Mouse (Mus musculus) embryonic fibroblast, embryonic 13.5 days (primary cell): Measurements from ENCODE around the gene Slc38a3. TPM values are rescaled to one million over a fixed set of nuclear protein-coding genes. Genes with fewer than 3 reads are reported as not detected.

ENCODE experiments used
- H3K27ac ChIP-seq: 2 replicates; pipeline ENCODE4 v1.5.1; 2012; ENCODE audit warnings: low read length, control low read depth, inconsistent platforms; ENCODE audit not compliant: insufficient read depth
- H3K4me1 ChIP-seq: 2 replicates; pipeline ENCODE4 v1.6.1; 2011; ENCODE audit warnings: low read length; ENCODE audit not compliant: control insufficient read depth, insufficient read depth
- H3K4me3 ChIP-seq: 2 replicates; pipeline ENCODE4 v1.5.1; 2011; ENCODE audit warnings: mild to moderate bottlenecking, control low read depth, low read length; ENCODE audit not compliant: insufficient read depth
- CTCF ChIP-seq: IDR thresholded peaks from 2 replicates; pipeline ENCODE4 v1.5.1; 2011; ENCODE audit warnings: mild to moderate bottlenecking, control low read depth, low read length, moderate library complexity, borderline replicate concordance; ENCODE audit not compliant: insufficient read depth
- POLR2A ChIP-seq: IDR thresholded peaks from 2 replicates; pipeline ENCODE4 v1.6.1; 2011; ENCODE audit warnings: low read depth, mild to moderate bottlenecking, control low read depth, low read length, moderate library complexity
- polyA plus RNA-seq: library from polyadenylated mRNA; stranded (reverse); fragments of >200 nt; gene quantifications from 2 replicates; pipeline ENCODE4 v1.2.4, GENCODE M21; 2011; ENCODE audit warnings: low read depth; ENCODE audit not compliant: missing spikeins, insufficient read length

Slc38a3 gene
- polyA plus RNA-seq, 1 experiment: 1.1 TPM

DNA sequence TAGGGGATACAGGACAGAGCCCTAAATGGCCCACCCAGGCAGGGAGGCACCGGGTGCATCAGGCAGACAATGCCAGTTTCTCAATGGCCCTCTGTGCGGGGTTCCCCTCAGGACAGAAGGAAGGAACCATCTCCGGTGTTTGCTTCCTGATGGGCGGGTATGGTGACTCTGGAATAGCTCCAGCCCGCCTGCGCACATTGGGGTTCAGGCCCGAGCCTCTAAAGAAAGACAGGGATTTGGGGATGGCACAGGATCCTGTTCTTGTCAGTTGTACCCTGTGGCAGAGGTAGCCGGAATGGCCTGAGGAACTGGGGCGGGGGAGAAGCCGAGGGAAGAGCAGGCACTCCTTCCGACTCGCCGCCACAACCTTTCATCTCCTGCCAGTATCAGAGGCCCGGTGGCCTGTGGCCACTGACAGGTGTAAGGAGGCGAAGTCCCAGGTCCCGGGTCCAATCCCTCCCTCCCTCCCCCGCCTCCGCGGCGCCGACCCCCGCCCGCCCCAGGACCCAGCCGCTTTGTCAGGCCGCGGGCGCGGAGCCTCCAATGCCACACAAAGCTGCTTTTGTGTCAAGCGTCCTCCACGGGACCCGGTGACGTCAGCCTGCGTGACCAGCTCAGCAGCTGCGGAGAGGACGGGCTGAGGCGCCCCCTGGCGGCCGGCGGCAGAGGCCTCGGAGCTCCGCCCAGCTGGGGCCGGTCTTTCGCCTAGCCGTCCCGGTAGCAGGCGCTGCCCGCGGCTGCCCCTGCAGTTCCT is 57.0 kb downstream of the Slc38a3 start:
- TF ChIP-seq POLR2A (peak; percentile 68), CTCF (peak; percentile 83)
- no peak overlapping the region for H3K27ac ChIP-seq
- peaks cover 2% of the 10 kb centered on the region; the same call in 1 of the 2 replicates for H3K4me1 ChIP-seq
- H3K4me3 ChIP-seq: no peak overlapping the region

DNA sequence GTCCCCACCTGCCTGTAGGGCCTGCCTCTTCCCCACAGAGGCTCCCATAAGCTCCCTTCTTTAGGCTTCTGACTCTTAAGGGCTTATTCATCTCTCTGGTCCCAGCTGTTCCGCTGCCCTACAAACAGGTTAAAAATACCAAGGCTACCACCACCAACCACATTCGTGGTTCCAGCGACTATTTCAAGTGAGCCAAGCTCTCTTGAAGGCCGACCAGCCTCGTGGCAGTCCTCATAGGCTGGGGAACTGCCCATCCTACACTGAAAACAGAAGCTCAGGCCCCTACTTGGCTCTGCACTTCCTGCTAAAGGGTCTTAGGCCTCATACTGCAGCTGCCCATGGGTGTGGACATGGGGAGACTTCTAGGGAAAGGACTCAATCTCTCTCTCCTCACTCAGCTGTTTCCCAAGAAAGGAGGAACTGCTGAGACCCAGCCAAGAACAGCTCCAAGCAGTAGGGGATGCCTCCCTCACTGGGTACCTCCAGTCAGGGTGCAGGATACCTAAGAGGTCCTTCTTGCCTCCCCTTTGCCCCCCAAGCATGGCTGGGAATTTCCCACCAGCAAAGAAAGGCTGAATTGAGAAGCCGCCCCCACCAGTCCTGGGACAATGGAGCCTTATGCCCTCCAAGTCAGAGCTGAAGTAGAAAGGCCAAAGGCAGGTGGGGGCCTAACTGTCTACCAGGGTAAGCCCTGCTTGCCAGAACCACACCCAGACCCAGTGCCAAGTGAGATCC is 57.7 kb downstream of the Slc38a3 start:
- H3K4me3 ChIP-seq: no peak overlapping the region
- TF ChIP-seq CTCF (no peak), POLR2A (no peak)
- H3K27ac ChIP-seq: no peak overlapping the region
- H3K4me1 ChIP-seq: peaks cover 2% of the 10 kb centered on the region; the same call in 1 of the 2 replicates

DNA sequence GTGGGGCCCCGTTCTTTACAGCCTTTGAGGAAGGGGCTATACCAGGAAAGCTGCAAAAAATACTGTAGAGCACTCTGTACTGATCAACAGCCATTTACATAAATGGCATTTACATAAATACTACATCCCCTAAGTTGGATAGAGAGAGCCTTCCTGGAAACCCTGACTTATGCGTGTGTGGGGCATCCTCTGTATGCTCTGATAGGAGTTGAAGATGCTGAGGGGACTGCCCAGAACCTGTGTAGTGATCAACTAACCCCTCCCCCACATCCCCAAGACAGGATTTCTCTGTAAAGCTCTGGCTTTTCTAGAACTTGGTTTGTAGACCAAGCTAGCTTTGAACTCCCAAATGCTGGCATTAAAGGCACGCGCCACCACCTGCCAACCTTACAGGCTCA is 59.9 kb downstream of the Slc38a3 start:
- TF ChIP-seq POLR2A: no peak
- no peak for TF ChIP-seq CTCF
- Histone ChIP-seq H3K4me3 (no peak overlapping the region), H3K27ac (no peak overlapping the region), H3K4me1 (peaks cover 2% of the 10 kb centered on the region; the same call in 1 of the 2 replicates)

DNA sequence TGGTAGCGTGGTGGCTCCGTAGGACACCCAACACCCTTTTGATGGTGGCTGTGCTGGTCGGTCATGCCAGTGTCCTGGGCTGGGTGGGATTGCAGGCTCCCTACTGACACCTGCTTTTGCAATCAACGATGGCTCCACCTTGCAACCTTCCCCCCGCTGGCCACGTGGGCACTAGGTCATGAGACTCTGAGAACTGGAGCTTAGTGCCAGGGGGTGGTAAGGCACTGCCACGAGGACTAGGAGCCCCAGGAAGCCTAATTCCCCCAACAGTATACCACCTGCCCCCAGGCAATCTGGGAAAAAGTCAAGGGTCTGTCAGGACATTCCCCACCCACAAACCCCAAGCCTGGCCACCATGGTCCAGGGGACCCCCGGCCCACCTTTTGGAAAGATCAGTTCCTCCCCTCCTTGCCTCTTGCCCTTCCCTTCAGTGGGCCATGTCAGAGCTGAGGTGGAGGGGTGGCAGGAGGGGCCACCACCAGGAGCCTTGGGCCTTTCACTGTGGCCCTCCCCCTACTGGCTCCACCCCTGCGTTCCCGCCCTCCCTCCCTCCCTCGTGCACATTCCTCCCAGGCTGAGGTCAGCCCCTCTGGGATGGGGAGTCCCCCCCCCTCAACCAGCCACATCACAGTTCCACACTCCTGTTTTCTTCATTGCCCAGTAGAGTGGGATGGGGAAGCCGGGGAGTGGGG is 60.4 kb downstream of the Slc38a3 start, which contains the start of gene Sema3b:
Gene Sema3b (minus strand): TSS at position 489 of the 692 bp plus-strand sequence.
- no peak for TF ChIP-seq POLR2A
- no peak for TF ChIP-seq CTCF
- H3K4me3 ChIP-seq: no peak within 1 kb of the TSS
- no peak within 1 kb of the TSS for H3K27ac ChIP-seq
- peaks cover 2% of the 10 kb centered on the region; the same call in 1 of the 2 replicates for H3K4me1 ChIP-seq

DNA sequence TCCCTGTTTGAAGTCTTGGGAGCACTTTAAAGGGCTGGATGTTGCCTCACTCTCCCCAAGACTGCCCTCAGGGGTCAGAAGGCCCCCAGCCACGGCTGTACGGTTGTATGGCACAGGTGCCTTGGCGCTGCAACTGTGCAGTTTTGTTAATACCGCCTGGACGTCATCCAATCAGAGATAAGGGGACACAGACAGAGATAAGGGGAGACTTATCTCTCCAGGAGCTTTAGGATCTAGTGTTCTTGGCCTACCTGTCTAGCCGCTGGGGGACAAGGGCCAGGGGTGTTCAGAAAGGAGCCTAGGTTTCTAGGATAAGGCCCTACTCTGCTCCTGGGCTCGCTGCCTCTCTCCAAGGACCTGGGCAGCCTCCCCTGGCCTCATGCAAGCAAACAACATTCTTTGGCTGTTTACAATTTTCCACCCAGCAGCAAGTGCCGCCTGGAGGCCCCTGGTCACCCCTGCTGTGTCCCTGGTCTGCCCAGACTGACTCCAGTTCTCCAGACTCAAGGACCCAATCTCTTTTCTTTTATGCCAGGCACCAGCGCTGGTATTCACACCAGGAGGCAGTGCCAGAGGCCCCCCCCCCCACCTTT is 61.6 kb downstream of the Slc38a3 start:
- no peak overlapping the region for H3K27ac ChIP-seq
- TF ChIP-seq CTCF: no peak

DNA sequence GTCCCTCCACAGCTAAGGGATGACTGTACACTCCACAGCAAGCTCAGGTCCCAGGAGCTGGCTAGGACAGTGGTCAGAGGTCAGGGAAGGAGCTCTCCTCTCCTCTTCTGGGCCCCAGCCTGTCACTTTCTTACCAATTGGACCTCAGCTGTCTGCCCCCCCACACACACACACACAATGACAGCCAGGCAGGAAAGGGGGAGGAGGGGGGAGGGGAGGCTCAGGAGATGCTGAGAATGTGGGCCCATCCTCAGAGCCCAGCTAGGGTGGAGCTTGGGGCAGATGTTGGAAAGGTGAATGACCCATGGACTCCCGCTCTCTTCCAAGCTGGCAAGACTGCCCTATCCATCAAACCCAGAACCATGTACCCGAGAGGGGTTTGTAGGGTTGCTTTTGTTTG is 62.3 kb downstream of the Slc38a3 start:
- peaks cover 2% of the 10 kb centered on the region; the same call in 1 of the 2 replicates for H3K4me1 ChIP-seq
- no peak overlapping the region for H3K27ac ChIP-seq
- TF ChIP-seq POLR2A (no peak), CTCF (no peak)
- peak overlapping the region; percentile 12 for H3K4me3 ChIP-seq

More for the DNA sequence above, 61.6 kb downstream of the Slc38a3 start:
- H3K4me3 ChIP-seq: no peak overlapping the region
- peaks cover 2% of the 10 kb centered on the region; the same call in 1 of the 2 replicates for H3K4me1 ChIP-seq

DNA sequence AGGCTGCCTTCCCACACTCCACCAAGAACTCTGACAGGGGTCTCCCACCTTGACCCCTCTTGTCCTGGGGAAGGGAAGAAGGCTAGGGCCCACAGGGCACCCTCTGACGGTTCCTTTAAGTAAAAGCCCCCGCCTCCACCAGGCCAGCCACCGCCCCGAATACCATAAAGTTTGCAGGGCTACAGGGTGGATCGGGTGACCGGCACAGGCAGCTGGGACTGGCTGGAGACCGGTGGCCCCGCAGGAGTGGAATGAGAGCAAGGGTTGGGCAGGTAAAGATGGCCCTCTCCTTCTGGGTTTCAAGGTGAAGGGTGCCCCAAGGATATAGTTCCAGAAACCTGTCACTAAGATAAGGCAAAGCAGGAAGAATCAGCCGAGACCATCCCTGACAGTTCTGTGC is 62.7 kb downstream of the Slc38a3 start:
- H3K4me3 ChIP-seq: peak overlapping the region; percentile 12

DNA sequence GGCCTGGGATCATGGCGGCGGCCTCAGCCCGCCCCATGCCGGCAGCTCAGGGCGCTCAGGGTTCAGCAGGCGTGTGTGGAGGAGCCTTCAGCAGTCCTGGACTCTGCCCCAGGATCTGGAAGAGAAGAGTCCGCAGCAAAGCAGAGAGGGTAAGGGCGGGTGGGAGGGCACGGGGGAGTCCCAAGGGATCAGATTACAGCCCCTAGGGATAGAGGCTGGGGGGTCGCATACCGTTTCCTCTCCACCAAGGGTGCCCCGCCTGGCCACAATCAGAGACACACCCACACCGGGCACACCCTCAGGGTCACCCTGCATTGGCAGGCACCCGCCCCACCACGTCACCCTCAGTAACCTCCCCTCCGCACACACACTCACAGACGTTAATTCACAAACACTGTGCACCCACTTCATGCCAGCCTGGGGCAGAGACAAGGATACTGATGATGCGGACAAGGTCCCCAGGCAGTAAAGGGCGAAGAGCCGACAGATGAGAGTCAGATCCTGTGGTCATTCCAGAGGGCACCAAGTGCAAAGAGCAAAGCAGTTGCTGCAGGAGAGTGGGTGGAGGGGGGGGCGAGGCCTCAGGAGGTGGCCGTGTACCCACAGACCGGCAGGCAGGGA is 64.2 kb downstream of the Slc38a3 start:
- TF ChIP-seq POLR2A: no peak
- TF ChIP-seq CTCF: no peak
- Histone ChIP-seq H3K27ac (no peak overlapping the region), H3K4me3 (no peak overlapping the region), H3K4me1 (0 out of 2 replicates have a peak, but pooled peaks cover 2% of the 10 kb centered on the region)

More for the DNA sequence above, 62.7 kb downstream of the Slc38a3 start:
- H3K27ac ChIP-seq: no peak overlapping the region
- 0 out of 2 replicates have a peak, but pooled peaks cover 2% of the 10 kb centered on the region for H3K4me1 ChIP-seq
- TF ChIP-seq CTCF (no peak), POLR2A (peak; percentile 65)

DNA sequence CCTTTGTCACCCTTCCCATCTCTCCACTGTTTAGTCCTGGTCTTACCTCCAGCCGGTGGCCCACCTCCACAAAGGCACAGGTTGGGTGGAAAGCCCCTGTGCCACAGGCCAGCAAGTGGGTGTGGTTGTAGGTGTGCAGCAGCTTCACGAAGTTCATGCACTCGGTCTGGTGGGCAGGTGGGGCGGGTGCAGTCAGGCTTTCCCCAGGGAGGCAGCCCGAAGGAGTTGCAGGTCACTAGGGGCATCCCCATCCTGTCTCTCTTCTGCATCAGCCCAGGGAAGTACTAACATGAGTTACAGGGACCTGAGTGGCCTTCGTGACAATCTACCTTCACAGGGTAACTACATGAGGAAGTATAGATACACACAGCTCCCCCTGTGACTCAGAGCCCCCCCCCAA is 66.1 kb downstream of the Slc38a3 start:
- Histone ChIP-seq H3K27ac (no peak overlapping the region), H3K4me1 (no peaks in the 10 kb centered on the region), H3K4me3 (no peak overlapping the region)
- TF ChIP-seq CTCF: no peak
